Mouse (Mus musculus) gastrocnemius, postnatal 4 days (tissue): Measurements from ENCODE around the gene Ptprs. TPM values are rescaled to one million over a fixed set of nuclear protein-coding genes. Genes with fewer than 3 reads are reported as not detected.

Experiments used
- DNase-seq, 2 experiments: peaks; one replicate each; pipeline ENCODE4 v3.0.0; 2021 to 2022; ENCODE audit warnings: low spot score in 2 of 2, mixed read lengths in 2 of 2
- total RNA-seq, 2 experiments: library from RNA; stranded (reverse); gene quantifications; 2 replicates each; pipeline ENCODE4 v1.2.3; 2021

The Ptprs gene
- total RNA-seq, 2 experiments from 2014 or later, result 115 TPM

DNA sequence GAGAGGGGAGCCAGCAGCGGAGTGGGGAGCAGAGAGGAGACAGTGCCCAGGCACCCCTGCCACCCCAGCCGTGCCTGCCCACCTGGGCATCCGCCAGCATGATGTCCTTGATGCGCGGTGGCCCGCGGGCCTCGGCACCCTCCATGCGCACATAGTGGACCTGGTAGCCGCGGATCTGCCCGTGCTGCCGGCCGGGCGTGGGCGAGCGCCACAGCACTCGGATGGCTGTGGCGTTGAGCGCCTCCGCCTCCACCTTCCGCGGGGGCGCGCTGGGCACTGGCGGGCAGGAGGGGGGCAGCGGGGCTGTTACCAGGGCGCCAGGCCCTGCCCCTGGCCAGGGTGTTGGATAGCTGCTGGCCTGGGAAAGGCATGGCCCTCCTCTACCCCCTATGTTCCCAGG is 48.4 kb downstream of the Ptprs start:
- no peak for DNase-seq

GRCm38 (mm10) chr17:56425941-56426340 is 50.3 kb downstream of the Ptprs start:
- no peak for DNase-seq

- DNase-seq, result peak; percentile 84 to 89
Measured at GRCm38 (mm10) chr17:56425584-56425914, 50.7 kb downstream of the Ptprs start.

- DNase-seq, result peak in 1 of 2 experiments; percentile 63
Measured at GRCm38 (mm10) chr17:56424726-56425583, 51.3 kb downstream of the Ptprs start.

- DNase-seq, result no peak
Measured at GRCm38 (mm10) chr17:56420022-56420421, 56.3 kb downstream of the Ptprs start.

DNA sequence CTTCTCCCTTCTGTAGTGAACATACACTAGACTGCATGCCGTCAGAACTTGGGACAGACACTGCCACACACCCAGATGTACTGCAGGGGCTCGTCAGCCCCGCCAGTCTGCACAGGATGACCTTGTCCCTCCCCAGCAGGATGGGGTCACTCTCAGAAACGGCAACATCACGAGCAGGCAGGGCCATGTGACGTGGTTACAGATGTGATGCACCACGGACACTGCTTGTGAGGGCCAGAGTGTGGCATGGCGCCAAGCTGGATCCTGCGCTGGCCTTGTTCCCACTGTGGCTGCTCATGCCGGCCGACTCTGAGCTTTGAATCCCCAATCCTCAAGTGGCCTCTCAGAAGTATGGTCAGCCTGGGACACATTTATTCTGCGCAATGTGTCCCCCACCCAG is 58.0 kb downstream of the Ptprs start:
- no peak for DNase-seq

- DNase-seq, result no peak
Measured at GRCm38 (mm10) chr17:56414785-56415184, 61.5 kb downstream of the Ptprs start.

DNA sequence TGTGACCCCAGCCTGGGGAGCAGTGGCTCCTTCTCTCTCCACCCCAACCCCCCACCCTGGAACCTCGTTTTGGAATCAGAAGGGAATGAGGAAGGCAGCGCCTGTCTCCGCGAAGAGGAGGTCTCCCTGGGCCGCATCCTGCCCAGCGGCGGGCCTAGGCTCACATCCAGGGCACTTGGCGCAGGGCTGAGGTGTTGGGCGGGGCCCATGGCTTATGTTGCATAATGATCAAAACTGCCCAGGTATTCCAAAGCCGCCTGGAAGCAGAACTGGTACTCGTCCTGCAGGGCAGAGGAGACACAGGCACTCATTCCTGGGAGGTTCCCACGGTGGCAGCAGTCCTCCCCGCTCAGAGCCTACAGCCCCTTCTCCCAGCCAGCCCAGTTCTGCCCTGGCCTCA is 63.2 kb downstream of the Ptprs start:
- no peak for DNase-seq

- DNase-seq, result no peak
Measured at GRCm38 (mm10) chr17:56411437-56411836, 64.8 kb downstream of the Ptprs start.

DNA sequence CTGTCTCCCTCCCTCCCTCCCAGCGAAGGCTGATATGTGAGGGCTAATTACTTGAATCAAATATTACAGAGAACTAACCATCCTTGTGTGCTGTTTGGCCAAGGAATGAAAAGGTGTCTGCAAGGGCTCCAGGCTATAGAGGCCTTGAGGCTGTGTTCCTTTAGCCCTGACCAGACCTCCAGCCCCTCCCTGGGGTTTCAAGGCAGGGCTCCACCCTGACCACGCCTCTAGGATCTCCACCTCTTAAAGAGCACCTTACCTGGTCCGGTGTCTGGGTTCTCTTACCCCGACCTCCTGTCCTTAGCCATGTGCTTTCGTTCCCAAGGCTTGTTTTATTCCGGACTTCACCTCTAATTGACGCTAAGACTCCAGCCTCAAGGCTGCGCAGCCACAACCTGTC is 66.5 kb downstream of the Ptprs start:
- DNase-seq, result no peak

GRCm38 (mm10) chr17:56408965-56409625 is 67.2 kb downstream of the Ptprs start:
- no peak for DNase-seq

GRCm38 (mm10) chr17:56407379-56407778 is 68.9 kb downstream of the Ptprs start:
- no peak for DNase-seq

GRCm38 (mm10) chr17:56406878-56407277 is 69.4 kb downstream of the Ptprs start:
- no peak for DNase-seq

DNA sequence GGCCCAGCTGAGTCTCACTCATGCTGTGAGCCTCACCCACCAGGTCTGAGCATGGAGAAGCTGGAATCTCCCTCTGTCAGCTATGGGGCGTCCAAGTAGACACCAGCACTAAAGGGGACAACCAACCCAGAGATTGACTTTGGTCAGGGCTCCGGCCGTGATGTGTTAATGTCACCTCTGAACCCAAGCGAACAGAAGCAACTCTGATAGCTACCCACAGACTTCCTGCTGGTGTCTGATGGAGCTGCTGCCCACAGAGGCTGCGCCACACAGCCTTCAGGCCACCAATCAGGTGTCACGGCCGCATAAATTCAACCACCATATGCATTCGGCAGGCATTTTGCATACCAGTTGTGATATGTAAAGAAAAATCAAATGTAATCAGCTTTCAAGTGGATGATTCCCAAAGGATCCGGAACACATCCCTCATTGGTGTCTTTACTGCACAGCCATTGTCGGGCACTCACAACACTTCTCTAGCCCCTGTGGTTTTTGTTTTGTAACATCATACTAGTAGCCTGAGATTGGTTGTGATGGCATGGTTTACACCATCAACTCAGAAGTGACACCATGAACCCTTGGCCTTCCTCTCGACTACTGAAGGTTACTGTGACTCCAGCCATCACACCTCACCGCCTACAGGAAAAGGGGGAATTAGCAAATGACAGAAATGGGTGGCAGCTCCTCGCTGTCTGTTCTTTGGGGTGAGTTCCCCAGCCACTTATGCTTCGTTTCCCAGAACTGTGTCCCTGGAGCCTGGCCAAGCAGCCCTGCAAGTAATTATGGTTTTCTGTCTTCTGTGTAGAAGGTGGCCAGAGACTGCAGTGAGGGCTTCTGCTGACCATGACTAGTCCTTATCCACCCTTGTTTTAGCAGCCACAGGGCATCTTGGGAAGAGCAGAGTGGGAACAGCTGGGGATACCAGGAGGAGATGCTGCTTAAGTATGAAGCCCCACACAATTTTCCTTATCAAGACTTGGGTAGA is 70.1 kb downstream of the Ptprs start:
- DNase-seq, result peak in 1 of 2 experiments; percentile 41

DNA sequence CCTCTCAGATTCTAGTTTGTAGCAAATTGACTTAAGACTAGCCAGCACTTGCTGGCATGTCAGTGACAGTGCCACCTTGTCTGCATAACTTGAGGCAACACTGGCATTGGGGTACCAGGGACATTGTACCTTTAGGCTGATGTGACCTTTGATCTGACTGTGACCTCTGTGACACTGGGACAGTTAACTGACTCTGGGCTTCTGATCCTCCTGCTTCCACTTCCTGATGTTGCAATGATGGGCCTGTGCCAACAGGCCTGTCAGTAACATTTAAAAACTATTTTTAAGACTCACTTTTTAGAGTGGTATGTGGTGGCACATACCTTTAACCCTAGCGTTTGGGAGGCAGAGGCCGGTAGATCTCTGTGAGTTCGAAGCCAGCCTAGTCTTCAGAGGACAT is 70.9 kb downstream of the Ptprs start:
- no peak for DNase-seq

DNA sequence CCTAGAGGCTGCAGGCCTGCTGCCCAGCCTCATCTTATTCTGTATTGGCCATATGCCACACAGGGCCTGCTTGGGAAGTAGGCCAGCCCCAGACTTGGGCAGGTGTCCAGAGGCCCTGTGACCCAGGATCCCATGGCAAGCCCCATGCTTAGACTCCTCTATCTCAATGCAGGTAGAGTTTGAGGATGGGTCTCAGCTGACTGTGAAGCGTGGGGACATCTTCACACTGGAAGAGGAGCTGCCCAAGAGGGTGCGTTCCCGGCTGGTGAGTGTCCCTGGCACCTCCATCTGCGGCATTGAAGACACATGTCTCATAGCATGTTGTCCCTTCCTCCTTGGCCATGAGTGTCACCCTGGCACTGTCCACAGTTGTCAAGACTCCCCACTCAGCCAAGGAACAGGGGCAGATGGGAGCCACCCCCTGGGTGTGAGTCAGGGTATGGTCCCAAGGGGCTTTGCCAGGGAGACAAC is 75.2 kb downstream of the Ptprs start:
- no peak for DNase-seq

GRCm38 (mm10) chr17:56400221-56400620 is 76.1 kb downstream of the Ptprs start:
- DNase-seq, result no peak

- DNase-seq, result no peak
Measured at GRCm38 (mm10) chr17:56396051-56396450, 80.2 kb downstream of the Ptprs start.

DNA sequence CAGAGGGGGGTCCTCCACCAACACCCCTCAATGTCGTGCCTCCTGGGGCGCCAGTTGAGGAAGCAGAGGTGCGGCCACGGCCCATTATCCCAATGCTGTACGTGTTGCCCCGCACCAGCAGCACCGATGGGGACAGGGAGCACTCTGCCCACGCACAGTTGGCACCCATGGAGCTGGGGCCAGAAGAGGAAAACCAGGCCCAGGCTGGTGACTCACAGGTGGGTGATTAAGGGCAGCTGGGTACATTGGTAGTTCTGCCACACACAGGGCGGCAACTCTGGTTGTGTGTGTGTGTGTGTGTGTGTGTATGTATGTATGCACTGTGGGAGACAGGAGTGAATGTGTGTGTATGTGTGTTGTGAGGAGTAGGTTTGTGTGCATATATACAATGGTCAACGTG is 82.4 kb downstream of the Ptprs start:
- DNase-seq, result no peak

DNA sequence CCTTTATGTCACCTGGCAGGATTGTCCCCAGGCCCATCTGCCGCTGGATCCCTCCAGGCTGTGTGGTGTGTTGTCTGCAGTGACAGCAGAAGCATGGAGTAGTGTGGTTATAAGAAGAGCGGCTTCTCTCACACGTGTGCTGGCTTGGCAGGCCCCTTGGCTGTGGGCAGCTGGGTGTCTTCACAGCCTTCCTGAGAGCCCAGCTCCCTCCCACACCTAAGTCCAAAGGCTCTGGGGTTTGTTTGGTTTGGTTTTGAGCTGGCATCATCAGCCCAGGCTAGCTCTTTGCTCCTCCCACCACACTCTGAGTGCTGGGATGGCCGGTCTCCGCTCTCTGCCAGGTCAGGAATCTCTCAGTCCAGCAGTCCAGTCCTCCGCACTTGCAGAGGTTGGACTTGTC is 83.0 kb downstream of the Ptprs start:
- no peak for DNase-seq

GRCm38 (mm10) chr17:56387612-56388011 is 88.7 kb downstream of the Ptprs start:
- DNase-seq, result no peak
